Mouse (Mus musculus) ovary, postnatal 14 days (tissue): Measurements from ENCODE around the gene Kctd6.
A peak's percentile ranks its signal among the peaks of the same experiment; 100 is the strongest.

Source experiments
- DNase-seq: peaks from one replicate; pipeline ENCODE4 v3.0.0; 2022; ENCODE audit warnings: low spot score

Gene Kctd6

DNA sequence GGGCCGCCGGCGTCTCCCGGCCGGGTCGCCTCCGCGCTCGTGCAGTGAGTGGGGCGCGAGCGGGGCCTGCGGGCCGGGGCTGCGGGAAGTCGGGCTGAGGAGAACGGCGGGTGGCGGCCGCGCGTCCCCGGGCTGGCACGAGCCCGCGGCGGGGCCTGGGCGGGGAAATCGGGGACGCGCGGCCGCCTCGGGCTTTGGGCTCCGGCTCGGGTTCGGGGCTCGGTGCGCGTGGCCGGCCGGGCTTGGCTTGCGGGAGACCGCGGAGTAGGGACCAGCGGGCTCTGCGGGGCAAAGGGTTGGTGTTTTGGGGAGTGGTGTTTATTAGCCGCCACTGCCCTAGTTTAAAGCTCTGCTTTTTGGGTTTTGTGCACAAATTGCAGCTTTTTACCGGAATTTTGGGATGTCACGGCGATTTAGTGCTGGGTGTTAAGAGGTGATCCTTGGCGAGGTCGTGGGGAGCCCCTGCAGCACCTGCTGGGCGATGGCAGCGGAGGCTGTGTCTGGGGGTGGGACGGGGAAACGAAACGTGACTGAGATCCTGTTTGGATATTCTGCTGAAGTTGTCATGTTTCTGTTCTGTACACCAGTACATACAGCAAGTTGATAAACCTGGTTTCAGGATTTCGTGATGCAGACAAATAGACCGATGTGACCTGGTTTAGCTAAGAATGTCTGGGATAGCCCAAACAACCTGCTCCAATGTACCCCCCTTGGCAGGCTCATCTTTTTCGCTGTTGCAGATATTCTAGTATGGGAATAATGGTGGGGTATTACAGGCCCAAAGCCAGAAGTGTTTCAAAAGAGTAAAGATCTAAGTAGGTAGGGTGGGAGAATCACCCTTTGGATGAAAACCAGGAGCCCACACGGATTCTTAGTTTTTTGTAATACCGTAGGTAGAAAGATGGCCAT is 613 bp downstream of the Kctd6 start:
- peak; percentile 67 for DNase-seq

DNA sequence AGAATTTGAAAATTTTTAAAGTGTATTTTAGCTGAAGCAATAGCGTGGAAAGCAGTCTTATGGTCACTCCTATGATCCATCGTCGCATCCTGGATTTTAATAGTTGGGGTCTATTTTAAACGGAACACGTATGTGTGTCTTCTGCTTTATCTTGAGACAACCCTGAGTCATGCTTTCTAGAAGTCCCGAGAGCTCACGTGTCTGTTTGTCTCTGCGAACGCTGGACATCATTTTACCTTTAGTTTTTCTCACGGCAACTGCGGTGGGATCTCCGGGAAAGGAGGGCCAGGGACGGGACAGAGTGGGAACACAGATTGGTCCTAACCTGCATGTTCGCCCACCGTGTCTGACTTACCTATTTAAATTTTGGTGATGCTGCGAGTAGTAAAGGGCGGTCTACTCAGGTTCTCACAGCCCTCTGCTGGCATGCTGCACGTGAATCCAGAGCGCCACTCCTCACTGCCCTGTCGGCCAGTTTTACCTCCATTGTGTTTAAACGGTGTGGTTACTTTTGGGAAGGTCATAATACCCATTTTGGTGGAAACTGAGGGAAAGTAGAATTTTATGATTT is 1.4 kb downstream of the Kctd6 start:
- no peak for DNase-seq

DNA sequence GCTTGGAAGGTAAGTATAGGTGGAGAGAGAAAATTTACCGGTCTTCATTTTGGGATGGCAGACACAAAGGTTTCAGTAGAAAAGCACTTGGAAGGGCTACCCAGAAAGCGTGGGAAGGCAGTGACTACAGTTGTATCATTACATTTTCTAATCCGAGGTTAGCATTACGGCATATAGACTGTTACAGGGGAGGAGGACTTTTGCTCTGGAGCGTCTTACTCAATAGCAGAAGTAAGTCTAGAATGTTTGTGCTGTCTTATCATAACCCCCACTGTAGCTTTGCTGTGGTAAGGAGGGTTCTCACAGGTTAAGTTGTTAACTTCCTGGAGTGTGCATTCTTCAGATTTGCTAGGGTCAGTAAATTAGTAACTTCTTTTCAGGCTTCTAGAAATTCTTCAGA is 2.2 kb downstream of the Kctd6 start:
- DNase-seq: no peak

DNA sequence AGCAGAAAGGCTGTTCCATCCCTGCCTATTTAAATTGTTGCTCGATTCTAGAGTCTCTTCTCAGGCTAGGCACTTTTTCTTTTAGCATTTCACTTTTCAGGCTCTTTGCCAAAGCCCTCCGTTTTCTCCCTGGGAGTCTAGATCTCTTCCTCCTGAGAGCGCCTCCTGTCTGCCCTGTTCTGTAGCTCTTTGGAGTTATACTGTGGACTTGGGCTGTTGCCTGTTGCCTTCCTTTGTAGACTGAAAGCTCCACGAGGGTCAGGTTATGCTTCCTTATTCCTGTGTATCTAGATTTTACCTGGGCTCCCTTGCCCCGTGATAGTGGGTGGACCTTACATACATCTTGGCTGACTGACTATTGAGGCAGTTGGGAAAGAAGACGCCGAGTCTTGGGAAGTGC is 4.3 kb downstream of the Kctd6 start:
- DNase-seq: no peak

DNA sequence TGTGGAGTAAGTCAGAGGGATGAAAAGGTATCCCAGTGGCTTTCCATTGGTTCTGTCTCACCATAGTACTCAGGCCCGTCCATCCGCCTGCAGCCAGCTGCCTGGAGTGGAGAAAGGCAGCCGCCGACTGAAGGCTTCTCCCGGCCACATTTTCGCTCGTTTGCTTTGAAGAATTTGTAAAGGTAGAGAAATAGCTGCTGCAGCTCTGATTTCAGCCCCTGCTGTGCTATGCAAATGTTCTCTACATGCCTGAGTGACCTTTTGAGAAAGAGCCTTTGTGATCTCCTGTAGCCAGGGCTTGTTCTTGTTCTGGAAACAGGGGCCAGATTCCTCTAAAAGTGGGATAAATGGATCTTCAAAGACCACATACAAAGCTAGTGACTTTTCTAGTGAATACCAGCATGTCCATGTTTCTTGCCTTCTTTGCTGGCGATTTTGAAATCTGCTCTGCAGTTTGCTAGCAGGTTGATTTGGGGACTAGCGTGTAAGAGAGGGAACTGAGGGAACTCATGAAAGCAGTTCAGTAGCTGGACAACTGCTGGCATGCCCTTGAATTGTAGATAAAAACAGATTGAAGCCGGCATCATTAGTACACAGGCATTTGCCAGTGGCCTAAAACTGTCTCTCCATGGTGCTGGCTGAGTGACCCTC is 4.9 kb downstream of the Kctd6 start:
- DNase-seq: no peak

DNA sequence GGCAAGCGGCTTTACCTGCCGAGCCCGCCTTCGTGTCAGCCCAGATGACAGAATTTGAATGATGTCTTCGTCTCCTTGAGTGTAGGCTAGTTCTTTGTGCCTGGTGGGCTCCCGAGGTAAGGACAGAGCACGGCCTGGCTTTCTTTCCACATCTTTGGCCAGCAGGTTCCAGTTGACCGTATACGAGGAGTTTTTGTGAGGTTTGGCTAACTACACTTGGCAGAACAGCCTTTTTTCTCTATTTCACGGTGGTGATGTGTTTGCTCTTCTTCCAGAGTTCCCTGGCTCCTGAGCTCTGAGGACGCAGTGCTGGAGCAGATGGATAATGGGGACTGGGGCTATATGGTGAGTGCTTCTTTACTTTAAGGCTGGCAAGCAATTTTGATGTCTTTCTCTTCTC is 5.9 kb downstream of the Kctd6 start:
- DNase-seq: no peak

DNA sequence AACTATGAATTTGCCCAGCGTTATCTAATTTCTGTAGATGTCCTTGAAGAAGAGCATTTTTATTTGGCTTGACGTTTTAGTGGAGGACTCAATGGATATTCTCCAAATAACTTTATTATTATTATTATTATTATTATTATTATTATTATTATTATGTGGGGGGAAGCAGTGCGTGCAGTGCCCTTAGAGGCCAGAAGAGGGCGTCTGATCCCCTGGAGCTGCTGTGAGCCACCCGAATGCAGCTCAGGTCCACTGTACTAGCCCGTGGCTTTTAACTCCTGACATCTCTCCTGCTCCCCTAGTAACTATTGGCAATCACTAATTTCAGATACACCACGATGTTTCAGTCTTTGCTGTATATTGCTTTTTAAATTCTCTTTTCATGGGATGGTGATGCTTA is 6.4 kb downstream of the Kctd6 start:
- no peak for DNase-seq

DNA sequence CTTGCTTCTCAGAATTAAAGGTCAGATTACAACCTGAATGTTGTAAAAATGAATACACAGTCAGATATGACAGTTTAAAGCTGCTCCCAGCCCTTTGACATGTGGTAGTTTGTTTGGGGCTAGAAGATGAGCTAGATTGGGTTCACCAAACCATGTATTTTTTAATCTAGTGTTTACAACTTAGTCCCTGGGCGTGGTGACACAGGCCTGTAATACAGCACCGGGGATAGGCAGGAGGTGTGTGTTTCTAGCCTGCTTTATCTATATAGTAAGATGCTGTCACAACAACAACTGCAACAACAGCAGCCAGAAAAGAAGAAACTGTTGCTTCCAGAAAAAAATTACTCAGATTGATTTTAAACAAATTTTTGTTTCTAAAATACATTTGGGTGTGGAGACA is 7.0 kb downstream of the Kctd6 start:
- DNase-seq: no peak

DNA sequence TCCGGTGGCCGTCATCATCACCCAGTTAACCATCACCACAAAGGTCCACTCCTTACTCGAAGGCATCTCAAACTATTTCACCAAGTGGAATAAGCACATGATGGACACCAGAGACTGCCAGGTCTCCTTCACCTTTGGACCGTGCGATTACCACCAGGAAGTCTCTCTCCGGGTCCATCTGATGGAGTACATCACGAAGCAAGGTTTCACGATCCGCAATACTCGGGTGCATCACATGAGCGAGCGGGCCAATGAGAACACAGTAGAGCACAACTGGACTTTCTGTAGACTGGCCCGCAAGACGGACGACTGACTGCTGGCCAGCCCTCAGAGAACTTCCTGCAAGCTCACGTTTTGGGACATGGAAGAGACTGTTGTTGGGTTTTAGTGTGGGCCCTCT is 8.6 kb downstream of the Kctd6 start:
- DNase-seq: no peak

DNA sequence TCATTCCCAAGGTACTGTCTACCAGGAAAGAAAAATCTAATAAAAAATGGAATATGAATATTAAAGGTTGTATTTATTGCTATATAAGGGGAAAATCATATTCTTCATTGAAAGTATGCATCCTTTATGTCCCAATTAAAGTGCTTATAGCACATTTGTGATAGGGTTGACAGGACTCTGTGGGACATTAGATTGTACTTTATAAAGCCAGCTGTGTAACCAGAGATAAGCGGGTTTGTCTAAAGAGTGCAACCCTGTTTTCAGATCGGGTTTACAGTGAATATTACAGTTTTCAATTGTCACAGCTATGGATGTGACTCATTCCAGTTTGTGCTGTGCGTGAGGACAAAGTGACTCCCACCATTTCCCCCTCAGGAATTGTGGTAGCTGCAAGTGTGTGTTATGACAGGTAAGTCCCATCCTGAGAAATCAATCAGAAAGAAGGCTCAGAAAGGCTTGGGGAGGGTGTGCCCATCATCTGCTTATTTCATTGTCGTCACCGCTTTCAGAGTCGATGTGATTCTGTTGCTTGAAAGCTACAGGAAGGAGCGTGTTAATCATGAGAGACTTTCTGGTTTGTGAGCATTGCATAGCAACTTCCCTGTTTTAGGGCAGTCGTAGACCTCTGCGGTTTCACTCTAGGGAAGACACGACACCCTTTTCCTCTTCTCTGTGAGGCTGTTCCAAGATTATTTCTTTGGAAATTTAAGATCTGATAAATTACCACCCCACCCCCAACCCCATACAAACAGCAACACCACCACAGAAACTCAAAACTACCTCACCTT is 9.8 kb downstream of the Kctd6 start:
- DNase-seq: no peak

DNA sequence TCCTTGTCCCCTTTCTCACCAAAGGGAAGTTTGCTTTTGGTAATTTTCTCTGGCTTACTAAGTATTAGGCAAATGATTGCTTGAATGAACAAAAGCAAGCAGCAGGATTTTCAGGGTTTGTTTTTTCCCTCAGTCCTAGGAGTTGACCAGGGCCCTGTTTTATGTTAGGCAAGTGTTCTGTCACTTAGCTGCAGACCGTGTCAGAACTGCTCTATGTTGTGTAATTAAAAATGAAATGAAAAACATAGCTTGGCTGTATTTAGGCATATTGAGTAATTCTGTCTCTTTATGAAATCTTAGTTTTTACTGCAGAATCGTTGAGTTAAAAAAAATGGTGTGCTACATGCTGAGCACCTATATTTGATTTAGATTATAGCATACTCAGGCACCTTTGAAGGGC is 10.9 kb downstream of the Kctd6 start:
- DNase-seq: no peak

DNA sequence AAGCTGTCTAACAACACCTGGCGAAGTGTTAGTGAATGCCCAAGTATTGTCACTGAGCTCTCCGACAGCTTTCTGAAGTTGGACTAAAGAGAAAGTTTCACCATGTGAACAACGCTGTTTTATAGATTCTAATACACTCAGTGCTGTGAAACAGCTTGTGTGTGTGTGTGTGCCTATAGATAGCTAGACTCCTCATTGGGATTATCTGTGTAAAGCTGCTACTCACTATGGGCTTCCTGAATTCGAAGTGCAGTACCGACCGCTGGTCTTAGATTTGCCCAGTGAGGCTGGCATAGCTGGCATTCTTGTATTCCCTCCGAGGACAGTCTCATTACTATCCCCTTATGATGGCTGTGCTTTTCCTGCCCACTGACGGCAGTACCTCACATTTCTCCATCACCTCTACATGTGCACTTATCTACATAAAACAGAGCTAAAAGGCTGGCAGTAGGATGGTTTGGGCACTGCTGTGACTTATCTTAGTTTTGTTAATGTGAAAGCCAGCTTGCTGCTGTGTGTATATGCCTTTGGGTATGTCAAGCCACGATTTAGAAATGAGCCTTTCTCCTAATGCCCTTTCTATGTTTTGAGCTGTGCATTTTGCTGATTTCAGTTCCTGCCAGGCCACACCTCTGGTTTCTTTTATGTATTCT is 15.6 kb downstream of the Kctd6 start:
- no peak for DNase-seq

DNA sequence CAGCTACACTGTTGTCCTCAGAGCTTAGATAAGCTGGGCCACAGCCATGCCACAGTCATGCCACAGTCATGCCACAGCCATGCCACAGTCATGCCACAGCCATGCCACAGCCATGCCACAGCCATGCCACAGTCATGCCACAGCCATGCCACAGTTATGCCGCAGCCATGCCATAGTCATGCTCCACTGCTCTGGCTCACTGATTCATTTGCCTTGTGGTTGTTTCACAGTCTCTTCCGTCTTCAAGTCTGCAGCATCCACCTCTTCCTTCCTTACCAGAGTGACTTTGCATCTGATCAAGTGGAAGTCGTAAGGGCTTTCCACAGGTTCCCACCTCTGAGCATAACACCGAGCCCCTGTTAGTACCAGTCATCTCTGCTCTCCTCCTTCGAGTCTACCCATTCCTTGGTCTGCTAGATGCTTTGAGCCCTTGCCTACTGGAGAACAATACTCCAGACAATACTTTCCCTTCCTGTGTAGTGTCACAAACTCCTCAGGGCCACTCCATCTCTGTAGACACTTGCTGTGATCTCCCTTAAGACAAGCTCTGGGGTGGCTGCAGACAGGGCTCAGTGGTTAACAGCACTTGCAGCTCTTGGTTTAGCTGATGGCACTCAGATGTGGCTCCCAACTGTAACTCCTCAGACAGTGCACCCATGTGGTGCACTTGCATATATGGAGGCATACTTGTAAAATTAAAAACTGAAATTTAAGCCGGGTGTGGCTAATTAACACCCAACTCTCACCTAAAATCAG is 18.4 kb downstream of the Kctd6 start:
- DNase-seq: no peak

DNA sequence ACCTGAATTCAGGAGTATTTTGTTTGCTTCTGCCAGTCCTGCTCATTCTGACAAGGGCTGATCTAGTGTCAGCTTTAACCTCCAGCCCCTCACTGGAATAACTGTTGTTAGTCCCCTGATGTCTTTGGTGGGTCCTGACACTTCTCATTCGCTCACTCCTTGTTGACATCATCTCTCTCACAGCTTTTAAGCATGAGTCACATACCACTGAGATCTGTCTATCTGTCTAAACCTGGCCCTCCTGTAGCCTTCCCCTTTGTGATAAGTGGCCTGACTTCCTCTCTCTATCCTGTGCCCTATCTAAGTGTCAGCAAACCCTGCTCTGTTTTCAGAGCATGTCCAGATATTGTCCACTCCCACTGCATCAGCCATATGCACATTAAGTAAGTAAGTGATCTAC is 19.3 kb downstream of the Kctd6 start:
- DNase-seq: no peak

DNA sequence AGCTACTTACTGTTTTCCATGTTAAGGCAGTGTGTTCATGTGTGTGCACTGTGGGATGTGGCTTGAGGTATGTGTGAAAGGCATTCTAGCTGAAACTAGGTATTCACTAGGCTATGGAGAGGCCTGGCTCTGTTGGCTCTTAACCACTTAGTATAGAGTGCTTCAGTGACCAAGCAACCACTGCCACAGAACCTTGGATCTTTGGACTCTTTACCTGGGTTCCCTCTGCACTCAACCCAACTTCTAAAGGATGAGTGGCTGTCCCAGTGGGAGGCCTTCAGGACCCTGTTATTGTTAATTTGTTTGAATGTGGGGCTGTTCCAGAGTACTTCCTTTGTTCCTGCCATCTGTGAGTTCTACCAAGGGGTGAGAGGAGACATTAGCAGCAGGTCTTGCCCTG is 27.9 kb downstream of the Kctd6 start:
- DNase-seq: no peak

DNA sequence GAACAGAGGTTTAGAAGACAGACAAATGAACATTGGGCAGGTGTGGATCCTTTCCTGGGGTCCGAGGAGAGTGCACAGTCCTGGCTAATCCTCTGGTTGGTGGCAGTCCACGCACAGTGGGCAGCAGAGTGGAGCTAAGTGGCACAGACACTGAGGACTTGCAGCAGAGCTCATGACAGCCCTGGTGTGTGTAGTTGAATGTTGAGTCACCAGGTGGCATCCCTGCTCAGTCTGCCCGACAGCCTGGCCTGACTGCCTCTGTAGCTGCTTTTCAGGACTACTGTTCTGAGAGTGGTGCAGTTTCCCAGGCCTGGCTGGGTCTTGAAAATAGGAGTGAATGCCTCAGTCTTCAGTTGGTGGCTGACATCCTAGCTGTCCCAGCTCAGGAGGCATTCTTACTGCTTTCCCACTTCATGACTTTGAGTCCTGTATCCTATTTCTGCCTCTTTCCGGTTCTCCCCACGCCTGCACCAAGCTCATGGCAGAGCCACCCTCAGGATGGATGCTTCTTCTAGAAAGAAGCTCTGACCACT is 28.5 kb downstream of the Kctd6 start:
- DNase-seq: no peak

DNA sequence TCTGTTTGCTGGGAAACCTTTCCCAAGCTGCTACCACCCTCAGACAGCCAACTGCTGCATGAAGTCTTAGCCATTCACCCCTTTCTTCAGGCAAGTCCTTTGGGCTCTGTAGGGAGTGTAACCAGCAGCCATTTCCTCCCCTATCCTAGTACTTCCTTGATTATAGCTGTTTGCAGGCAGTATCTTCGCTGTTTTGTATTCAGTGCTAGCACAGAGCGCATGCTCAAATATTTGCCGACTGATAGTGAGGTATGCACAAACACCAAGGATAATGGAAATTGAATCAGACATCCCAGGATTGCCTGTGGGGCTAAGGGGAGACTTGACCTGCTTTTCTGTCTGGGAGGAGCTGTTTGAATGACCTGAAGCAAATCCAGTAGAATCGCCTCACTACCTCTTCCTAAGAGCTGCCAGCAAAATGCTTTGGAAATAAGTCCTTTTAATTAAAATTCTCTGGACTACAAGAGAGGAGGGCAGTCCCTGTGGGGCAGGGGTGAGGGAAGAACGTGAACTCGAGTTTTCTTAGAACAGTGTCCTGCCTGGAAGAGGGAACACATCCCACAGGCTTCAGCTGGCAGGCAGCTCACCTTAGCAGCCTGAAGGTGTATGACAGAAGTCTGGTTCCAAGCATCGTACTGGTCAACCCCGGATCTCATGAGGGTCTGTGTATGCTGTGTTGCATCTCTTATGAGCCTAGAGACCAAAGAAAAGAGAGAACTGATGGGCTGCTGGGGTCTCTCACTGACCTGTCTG is 29.4 kb downstream of the Kctd6 start:
- no peak for DNase-seq

DNA sequence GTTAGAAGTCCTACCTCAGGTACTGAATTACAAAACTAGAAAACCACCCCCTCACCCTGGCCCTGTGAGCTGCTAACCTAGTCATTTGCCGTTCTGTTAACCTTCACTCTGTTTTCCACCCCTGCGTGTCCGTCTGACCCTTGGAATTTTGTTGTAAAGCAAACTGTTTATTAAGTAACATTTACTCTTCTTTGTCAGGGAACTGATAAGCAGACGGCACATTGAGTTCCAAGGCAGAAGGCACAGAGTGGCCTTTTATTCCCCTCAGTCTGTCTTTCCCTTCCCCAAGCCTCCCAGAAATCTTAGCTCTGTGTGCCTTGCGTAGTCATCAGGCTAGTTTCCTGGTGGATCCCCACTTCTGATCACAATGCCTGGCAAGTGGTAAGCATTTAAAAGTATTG is 30.3 kb downstream of the Kctd6 start:
- DNase-seq: no peak

DNA sequence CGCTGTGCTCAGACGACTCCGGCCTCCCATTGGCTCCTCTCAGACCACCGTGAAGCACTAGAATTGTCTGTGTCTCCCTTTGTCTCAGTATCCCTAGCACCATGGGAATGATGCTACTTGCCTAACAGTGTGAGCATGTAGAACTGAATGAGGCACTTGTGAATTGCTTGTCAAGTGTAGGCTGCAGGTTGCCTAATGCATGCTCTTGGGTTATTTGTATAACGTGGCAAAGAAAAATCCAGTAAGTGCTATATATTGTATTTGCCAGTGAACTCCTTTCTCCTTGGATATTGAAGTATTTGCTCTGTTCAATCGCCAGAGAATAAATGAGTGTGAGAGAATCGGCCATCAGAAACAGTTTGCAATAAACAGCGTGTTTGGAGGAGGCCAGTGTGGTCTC is 32.9 kb downstream of the Kctd6 start:
- DNase-seq: no peak

DNA sequence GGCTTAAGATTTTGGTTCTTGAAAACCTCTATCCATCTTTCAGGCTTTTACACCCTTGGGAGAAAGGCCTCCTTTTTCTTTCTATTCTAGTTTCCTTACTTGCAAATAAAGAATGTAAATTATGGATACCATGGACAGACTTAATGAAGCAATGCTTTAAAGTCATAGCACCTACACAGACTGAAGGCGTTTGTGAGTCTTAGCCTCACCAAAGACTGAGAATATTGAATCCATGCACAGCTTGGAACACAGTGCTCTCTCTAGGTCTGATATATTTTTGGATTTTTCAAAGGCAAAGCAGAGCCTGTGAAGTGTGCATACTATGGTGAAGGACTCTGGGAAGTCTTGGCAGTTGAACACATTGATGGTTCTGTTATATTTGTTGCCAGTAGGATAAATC is 35.3 kb downstream of the Kctd6 start:
- no peak for DNase-seq
